Mouse (Mus musculus) heart, embryonic 16.5 days (tissue): ENCODE results near the gene Trim62. TPM values are rescaled to one million over a fixed set of nuclear protein-coding genes. Genes with fewer than 3 reads are reported as not detected.

Experiments used
- ATAC-seq: fragments of 200-750 bp; cut with Nextera tagmentation; replicated peaks from 2 replicates; pipeline ENCODE4 v1.8.0; 2017; ENCODE audit warnings: moderate number of reproducible peaks; ENCODE audit not compliant: insufficient read depth, low FRiP score; ENCODE audit errors: extremely low read depth
- H3K27ac ChIP-seq: fragments of 300-500 bp; sonication (generic); 2 replicates; pipeline ENCODE4 v1.5.1; 2014; ENCODE audit warnings: mild to moderate bottlenecking, low read length, control low read depth, moderate library complexity
- H3K27me3 ChIP-seq: fragments of 300-500 bp; sonication (generic); 2 replicates; pipeline ENCODE4 v1.6.1; 2014; ENCODE audit warnings: low read length, mixed read lengths; ENCODE audit not compliant: control insufficient read depth, insufficient read depth
- H3K36me3 ChIP-seq: fragments of 300-500 bp; sonication (generic); 2 replicates; pipeline ENCODE4 v1.6.1; 2014; ENCODE audit not compliant: control insufficient read depth, insufficient read depth
- H3K4me1 ChIP-seq: fragments of 300-500 bp; sonication (generic); 2 replicates; pipeline ENCODE4 v1.6.1; 2014; ENCODE audit warnings: low read length, mixed read lengths; ENCODE audit not compliant: control insufficient read depth, insufficient read depth
- H3K4me2 ChIP-seq: fragments of 300-500 bp; sonication (generic); 2 replicates; pipeline ENCODE4 v1.6.1; 2014; ENCODE audit warnings: low read depth, mild to moderate bottlenecking, control low read depth, low read length
- H3K4me3 ChIP-seq: fragments of 300-500 bp; sonication (generic); 2 replicates; pipeline ENCODE4 v1.5.1; 2014; ENCODE audit warnings: mild to moderate bottlenecking, control low read depth, low read length
- H3K9ac ChIP-seq: fragments of 300-500 bp; sonication (generic); 2 replicates; pipeline ENCODE4 v1.6.1; 2014; ENCODE audit warnings: low read length, control low read depth
- H3K9me3 ChIP-seq: fragments of 300-500 bp; sonication (generic); replicated peaks from 2 replicates; pipeline ENCODE4 v1.6.1; 2016; ENCODE audit warnings: low read length; ENCODE audit not compliant: control insufficient read depth
- WGBS: fragments of 180-500 bp; shearing (Covaris S2); extraction: QIAGEN DNeasy Blood & Tissue Kit; methylation state at CpG from one replicate; pipeline ENCODE4 v1.1.7; 2014; 5-methylcytosine and 5-hydroxymethylcytosine counted together
- polyA plus RNA-seq: library from polyadenylated mRNA; unstranded; fragments of >200 nt; fragmentation: Nextera tagmentation; extraction: Ambion mirVana; gene quantifications from 2 replicates; pipeline ENCODE4 v1.2.1, GENCODE M21; 2015

Trim62 gene
- polyA plus RNA-seq, 1 experiment from 2014 or later: 1.6 TPM

- Histone ChIP-seq H3K9ac (no peak overlapping the region), H3K27ac (no peak overlapping the region), H3K4me2 (no peak overlapping the region), H3K36me3 (no peaks in the 10 kb centered on the region), H3K27me3 (0 out of 2 replicates have a peak, but pooled peaks cover 7% of the 10 kb centered on the region), H3K4me1 (peaks cover 8% of the 10 kb centered on the region; the same call in 1 of the 2 replicates), H3K4me3 (no peak overlapping the region), H3K9me3 (0 out of 2 replicates have a peak, but pooled peaks cover 2% of the 10 kb centered on the region)
- ATAC-seq: no peak
- WGBS: 84% methylated on average over 6 of the region's 6 CpGs
These were observed 5.1 kb downstream of the Trim62 start for GRCm38 (mm10) chr4:128888436-128888990.

DNA sequence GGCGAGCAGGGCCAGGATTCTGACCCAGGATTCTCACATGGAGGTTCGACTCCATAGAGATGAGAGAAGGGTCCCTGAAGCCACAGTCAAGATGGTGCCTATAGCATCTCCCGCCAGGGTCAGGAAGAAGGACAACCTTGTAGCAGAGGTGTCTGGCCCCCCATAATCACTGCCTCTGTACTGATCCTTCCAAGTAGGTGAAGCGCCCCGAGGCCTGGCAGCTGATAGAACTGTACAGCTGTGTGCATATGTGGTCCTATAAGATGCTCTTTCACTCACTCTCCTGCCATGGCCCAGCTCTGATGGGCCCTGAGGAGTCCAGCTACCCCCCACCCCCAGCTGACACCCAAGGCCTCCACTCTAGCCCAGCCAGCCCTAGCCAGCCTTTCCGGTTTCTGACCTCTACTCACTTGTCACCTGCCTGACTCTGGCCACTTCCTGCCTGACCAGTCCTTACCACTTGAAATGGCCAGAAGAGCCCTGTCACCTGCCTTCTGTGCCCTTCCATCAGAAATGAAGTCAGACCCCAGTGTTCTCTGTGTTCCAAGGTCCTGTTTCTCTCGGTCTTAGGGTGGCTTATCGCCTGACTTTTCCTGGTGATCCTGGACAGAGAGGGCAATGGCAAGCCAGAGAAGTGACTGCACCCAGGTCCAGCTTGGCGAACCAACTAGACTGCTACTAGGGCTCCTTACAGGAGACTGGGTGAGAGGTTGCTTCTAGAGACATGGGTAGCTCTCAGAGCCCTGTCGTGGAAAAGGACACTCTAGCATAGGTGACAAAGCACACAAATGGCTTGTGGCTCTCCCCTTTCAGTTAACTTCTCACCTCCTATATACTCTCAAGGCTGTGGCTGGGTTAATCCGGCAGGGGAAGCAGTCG, 6.6 kb downstream of the Trim62 start:
- Histone ChIP-seq H3K9me3 (0 out of 2 replicates have a peak, but pooled peaks cover 2% of the 10 kb centered on the region), H3K27me3 (0 out of 2 replicates have a peak, but pooled peaks cover 5% of the 10 kb centered on the region), H3K27ac (no peak overlapping the region), H3K36me3 (no peaks in the 10 kb centered on the region), H3K4me2 (no peak overlapping the region), H3K9ac (no peak overlapping the region), H3K4me3 (no peak overlapping the region), H3K4me1 (peaks cover 5% of the 10 kb centered on the region; the same call in 1 of the 2 replicates)
- WGBS: 76% methylated on average over 12 of the region's 12 CpGs
- no peak for ATAC-seq

DNA sequence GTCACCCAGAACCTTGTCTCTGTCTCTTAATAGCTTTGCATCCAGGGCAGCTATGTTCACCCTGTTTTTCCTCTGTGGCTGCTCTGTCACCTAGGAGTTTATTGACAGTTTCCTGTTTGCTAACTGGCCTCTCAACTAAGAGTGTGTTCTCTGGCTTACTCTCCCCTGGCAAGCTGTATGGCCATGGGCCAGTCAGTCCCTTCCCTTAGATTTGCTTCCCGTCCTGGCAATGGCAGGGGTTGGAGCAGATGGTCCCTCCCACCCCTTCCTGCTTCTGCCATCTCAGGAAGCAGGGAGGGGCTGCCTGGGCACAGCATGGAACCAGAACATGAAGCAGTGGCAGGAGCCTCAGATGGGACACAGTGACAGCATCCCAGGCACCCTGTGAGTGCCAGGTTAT, 7.8 kb downstream of the Trim62 start:
- Histone ChIP-seq H3K9me3 (no peaks in the 10 kb centered on the region), H3K4me3 (no peak overlapping the region), H3K4me1 (peaks cover 5% of the 10 kb centered on the region; the same call in 1 of the 2 replicates), H3K36me3 (no peaks in the 10 kb centered on the region), H3K9ac (no peak overlapping the region), H3K27ac (no peak overlapping the region), H3K27me3 (0 out of 2 replicates have a peak, but pooled peaks cover 2% of the 10 kb centered on the region), H3K4me2 (no peak overlapping the region)
- peak; percentile 66; the same call in 1 of the 2 replicates for ATAC-seq
- 8% methylated on average over 1 of the region's 1 CpGs for WGBS

DNA sequence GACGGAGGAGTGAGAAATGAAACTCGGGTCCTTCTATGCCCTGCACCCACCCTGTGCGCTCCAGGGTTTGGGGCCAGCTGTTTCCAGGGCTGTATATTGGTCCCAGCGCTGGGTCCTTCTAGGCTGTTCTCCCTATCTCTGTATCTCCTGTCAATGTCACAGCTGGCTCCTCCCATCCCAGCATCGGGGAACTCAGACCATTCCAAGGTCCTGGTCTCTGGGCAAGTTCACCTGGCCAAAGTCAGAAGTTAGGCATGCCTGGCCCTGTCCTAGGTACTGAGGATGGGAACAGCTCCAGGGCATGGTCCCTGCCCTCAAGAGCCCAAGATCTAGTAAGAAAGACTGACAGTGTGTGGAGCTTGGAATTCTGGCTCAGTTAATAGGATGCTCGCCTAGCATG, 8.4 kb downstream of the Trim62 start:
- no peak for ATAC-seq

DNA sequence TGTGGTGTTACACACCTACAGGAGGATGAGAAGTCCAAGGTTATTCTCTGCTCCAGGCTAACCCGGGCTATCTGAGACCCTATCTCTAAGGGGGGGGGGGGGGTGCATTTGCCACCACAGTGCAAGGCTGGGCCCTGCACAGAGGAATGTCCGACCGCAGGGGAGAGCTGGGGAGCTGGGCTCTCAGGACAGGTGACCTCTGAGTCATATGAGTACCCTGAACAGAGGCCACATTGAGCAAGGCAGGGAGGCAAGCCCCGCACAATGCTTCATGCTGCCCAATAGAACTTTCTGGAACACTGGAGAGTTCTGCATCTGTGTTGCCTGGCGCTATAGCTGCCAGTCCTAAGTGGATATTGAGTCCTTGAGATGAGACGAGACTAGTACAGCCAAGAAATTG, 8.8 kb downstream of the Trim62 start:
- Histone ChIP-seq H3K4me2 (no peak overlapping the region), H3K4me3 (no peak overlapping the region), H3K9me3 (no peaks in the 10 kb centered on the region), H3K9ac (no peak overlapping the region), H3K36me3 (no peaks in the 10 kb centered on the region), H3K27me3 (no peaks in the 10 kb centered on the region), H3K4me1 (peaks cover 5% of the 10 kb centered on the region; the same call in 1 of the 2 replicates), H3K27ac (no peak overlapping the region)
- no peak for ATAC-seq
- WGBS: 83% methylated on average over 6 of the region's 6 CpGs

More for the DNA sequence above, 8.4 kb downstream of the Trim62 start:
- Histone ChIP-seq H3K36me3 (no peaks in the 10 kb centered on the region), H3K4me2 (no peak overlapping the region), H3K9me3 (no peaks in the 10 kb centered on the region), H3K4me3 (no peak overlapping the region), H3K27ac (no peak overlapping the region), H3K4me1 (peaks cover 5% of the 10 kb centered on the region; the same call in 1 of the 2 replicates), H3K9ac (no peak overlapping the region), H3K27me3 (no peaks in the 10 kb centered on the region)
- WGBS: 65% methylated on average over 6 of the region's 6 CpGs

DNA sequence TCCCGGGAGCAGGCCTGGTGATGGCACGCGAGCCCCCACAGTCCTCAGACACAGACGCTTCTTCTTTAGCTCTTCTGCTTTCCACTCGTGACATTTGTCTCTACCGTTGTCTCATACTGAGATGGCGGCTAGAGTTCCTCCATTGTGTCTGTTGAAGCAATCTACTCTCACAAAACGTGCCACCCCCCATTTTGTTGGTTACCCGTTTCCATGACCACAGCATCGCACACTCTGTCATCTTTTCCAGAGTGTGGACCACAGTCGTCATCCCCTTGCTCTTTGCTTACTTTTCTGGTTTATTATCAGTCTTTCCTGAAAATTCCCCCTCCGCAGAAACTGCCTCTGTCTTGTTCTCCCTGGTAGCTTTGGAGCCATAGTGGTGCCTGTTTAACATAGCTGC, 10.7 kb downstream of the Trim62 start:
- Histone ChIP-seq H3K27ac (no peak overlapping the region), H3K4me1 (peaks cover 20% of the 10 kb centered on the region), H3K9ac (no peak overlapping the region), H3K4me2 (no peak overlapping the region), H3K36me3 (no peaks in the 10 kb centered on the region), H3K4me3 (no peak overlapping the region), H3K9me3 (no peaks in the 10 kb centered on the region), H3K27me3 (no peaks in the 10 kb centered on the region)
- no peak for ATAC-seq
- 73% methylated on average over 12 of the region's 12 CpGs for WGBS

GRCm38 (mm10) chr4:128895841-128896240, 12.5 kb downstream of the Trim62 start:
- H3K4me3 ChIP-seq: no peak overlapping the region
- WGBS: 95% methylated on average over 4 of the region's 4 CpGs
- no peaks in the 10 kb centered on the region for H3K36me3 ChIP-seq
- H3K4me1 ChIP-seq: peaks cover 23% of the 10 kb centered on the region
- no peaks in the 10 kb centered on the region for H3K9me3 ChIP-seq
- H3K4me2 ChIP-seq: no peak overlapping the region
- H3K9ac ChIP-seq: no peak overlapping the region
- ATAC-seq: no peak
- H3K27ac ChIP-seq: no peak overlapping the region
- no peaks in the 10 kb centered on the region for H3K27me3 ChIP-seq

DNA sequence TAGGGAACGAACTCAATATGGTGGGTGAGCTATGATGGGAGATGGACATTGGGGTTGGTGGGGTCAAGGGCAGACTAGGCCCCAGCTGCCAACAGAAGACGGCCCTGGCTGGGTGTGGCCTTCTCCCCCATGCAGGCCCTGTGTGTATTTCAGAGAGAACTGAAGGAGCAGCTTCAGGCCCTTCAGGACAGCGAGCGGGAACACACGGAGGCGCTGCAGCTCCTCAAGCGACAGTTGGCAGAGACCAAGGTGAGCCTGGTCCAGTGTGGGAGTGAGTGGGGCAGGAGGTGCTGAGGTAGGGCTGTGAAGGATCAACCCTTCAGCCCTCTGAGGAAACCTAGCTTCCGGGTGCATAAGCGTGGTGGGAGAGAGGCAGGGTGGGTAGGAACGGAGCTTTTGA, 13.3 kb downstream of the Trim62 start:
- 93% methylated on average over 10 of the region's 10 CpGs for WGBS
- Histone ChIP-seq H3K4me1 (peaks cover 23% of the 10 kb centered on the region), H3K9me3 (no peaks in the 10 kb centered on the region), H3K27me3 (no peaks in the 10 kb centered on the region), H3K27ac (no peak overlapping the region), H3K4me3 (no peak overlapping the region), H3K4me2 (no peak overlapping the region), H3K36me3 (no peaks in the 10 kb centered on the region), H3K9ac (no peak overlapping the region)
- ATAC-seq: no peak

DNA sequence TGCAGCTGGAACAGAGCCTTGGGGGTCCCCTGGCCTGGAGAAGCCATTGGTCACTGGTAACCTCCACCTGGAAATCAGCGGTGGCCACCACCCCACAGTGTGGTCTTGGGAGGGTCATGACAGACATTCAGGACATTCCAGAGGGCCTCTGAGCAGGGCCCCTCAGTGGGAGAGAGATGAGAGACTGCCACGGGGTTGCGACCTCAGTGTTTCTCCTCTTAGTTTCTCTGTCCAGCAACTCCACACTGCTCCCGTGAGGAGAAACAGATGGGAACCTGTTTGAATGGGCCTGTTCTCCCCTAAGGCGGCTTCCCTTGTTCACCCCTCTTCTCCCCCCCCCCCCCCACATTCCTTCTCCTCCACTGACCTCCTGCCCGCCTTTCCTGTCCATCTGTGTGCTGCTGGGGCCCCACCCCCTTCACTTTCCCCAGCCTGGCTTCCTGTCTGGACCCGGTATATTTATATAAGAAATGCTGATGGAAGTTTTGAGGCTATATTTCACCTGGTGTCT, 14.6 kb downstream of the Trim62 start:
- Histone ChIP-seq H3K9me3 (no peaks in the 10 kb centered on the region), H3K4me2 (no peak overlapping the region), H3K4me3 (no peak overlapping the region), H3K27ac (peak overlapping the region; percentile 30), H3K4me1 (peaks cover 23% of the 10 kb centered on the region), H3K9ac (no peak overlapping the region), H3K36me3 (peaks cover 3% of the 10 kb centered on the region; the same call in 1 of the 2 replicates), H3K27me3 (no peaks in the 10 kb centered on the region)
- ATAC-seq: peak; percentile 38; the same call in 1 of the 2 replicates
- WGBS: 15% methylated on average over 6 of the region's 7 CpGs
